12 mouse cellular contexts compared by ENCODE assay signal in genomic region chr14:31560886-31561285, GRCm38 (mm10). TPM values are rescaled to one million over a fixed set of nuclear protein-coding genes. Genes with fewer than 3 reads are reported as not detected.
A peak's percentile ranks its signal among the peaks of the same experiment; 100 is the strongest.
DNase-seq lines count a peak whose midpoint lies in the region; ATAC-seq and TF ChIP-seq lines count a peak whose summit lies in the region.
"Had no signal": no experiment of that assay in that cellular context is flagged by ENCODE, and none has a peak within 500 bp of the region (broad histone marks: within the 10 kb centered on the region; RNA-seq: fewer than 3 reads in every experiment).

No protein-coding gene starts in this region.

- TF ChIP-seq CTCF in brain, embryonic 14.5 days (IDR thresholded peaks at IDR 0.05; ENCODE audit: borderline replicate concordance, extremely low read depth, insufficient read depth, insufficient read length): no peak

- no peak overlapping the region for H3K4me2 ChIP-seq in kidney, embryonic 15.5 days
- no peak overlapping the region for H3K4me2 ChIP-seq in kidney, embryonic 16.5 days (replicated peaks; ENCODE audit: low read depth, low read length)
- 0 out of 2 replicates have a peak overlapping the region, but pooled peaks have one; percentile 2 for H3K4me2 ChIP-seq in heart, embryonic 14.5 days (ENCODE audit: low read length)

- no peaks in the 10 kb centered on the region for H3K9me3 ChIP-seq in kidney, embryonic 15.5 days (replicated peaks)
- H3K9me3 ChIP-seq in kidney, embryonic 16.5 days (ENCODE audit: low read length): no peaks in the 10 kb centered on the region
- H3K9me3 ChIP-seq in heart, embryonic 14.5 days (ENCODE audit: control insufficient read depth, low read length): no peaks in the 10 kb centered on the region

- H3K9ac ChIP-seq in kidney, embryonic 15.5 days: no peak overlapping the region
- H3K9ac ChIP-seq in kidney, embryonic 16.5 days (replicated peaks; ENCODE audit: low read length): no peak overlapping the region
- H3K9ac ChIP-seq in heart, embryonic 14.5 days (ENCODE audit: low read length): no peak overlapping the region
- H3K9ac ChIP-seq: forebrain, postnatal 0 days had no signal

- no peak for TF ChIP-seq POLR2A in brain, embryonic 14.5 days (IDR thresholded peaks at IDR 0.05; ENCODE audit: borderline replicate concordance, extremely low read depth, insufficient read depth, insufficient read length, poor library complexity, severe bottlenecking)

- peak overlapping the region; percentile 41; the same call in 1 of the 2 replicates for H3K27ac ChIP-seq in kidney, embryonic 15.5 days
- H3K27ac ChIP-seq in kidney, embryonic 16.5 days (ENCODE audit: low read length): no peak overlapping the region
- peak overlapping the region; percentile 70 to 77 for H3K27ac ChIP-seq in heart, embryonic 14.5 days (replicated peaks in 1 of 2; ENCODE audit: control insufficient read depth in 1 of 2, insufficient read depth in 1 of 2, low read depth in 2 of 2, low read length in 2 of 2)

- H3K36me3 ChIP-seq in kidney, embryonic 15.5 days: no peaks in the 10 kb centered on the region
- no peaks in the 10 kb centered on the region for H3K36me3 ChIP-seq in kidney, embryonic 16.5 days (ENCODE audit: insufficient read depth, low read length)
- no peaks in the 10 kb centered on the region for H3K36me3 ChIP-seq in heart, embryonic 14.5 days (ENCODE audit: control insufficient read depth, insufficient read depth, low read length)

- 18% methylated on average over 5 of the region's 5 CpGs for WGBS in kidney, embryonic 15.5 days
- WGBS in kidney, embryonic 16.5 days: 13% methylated on average over 5 of the region's 5 CpGs
- 2% methylated on average over 5 of the region's 5 CpGs for WGBS in heart, embryonic 14.5 days

- H3K4me1 ChIP-seq in kidney, embryonic 15.5 days: peaks cover 53% of the 10 kb centered on the region
- peaks cover 33% of the 10 kb centered on the region for H3K4me1 ChIP-seq in kidney, embryonic 16.5 days (ENCODE audit: insufficient read depth, low read length)
- H3K4me1 ChIP-seq in heart, embryonic 14.5 days (ENCODE audit: control insufficient read depth in 2 of 2, insufficient read depth in 2 of 2, low read length in 2 of 2): peaks cover 37 to 56% of the 10 kb centered on the region in 2 experiments

- peak; percentile 8 for DNase-seq in brain, embryonic 14.5 days (ENCODE audit: low read depth)
- DNase-seq in lung, postnatal 10 days: peak; percentile 77
- no peak for DNase-seq in ovary, adult 18-20 months (ENCODE audit: low spot score)
- DNase-seq in left cerebral cortex, adult 8-10 months (ENCODE audit: low spot score in 2 of 2): no peak
- DNase-seq in layer of hippocampus, adult 9-11 months: no peak
- DNase-seq: cerebellum, postnatal 25 days; forebrain, postnatal 0 days had no signal

- no peak for ATAC-seq in kidney, embryonic 15.5 days (replicated peaks; ENCODE audit: low FRiP score)
- ATAC-seq in kidney, embryonic 16.5 days (ENCODE audit: low FRiP score, low TSS enrichment): no peak
- ATAC-seq in heart, embryonic 14.5 days (ENCODE audit: insufficient number of reproducible peaks, insufficient read depth, low FRiP score, low read depth): peak; percentile 87
- ATAC-seq: forebrain, postnatal 0 days; inflammation-experienced regulatory T-cells, adult 6 months had no signal

- H3K27me3 ChIP-seq in kidney, embryonic 15.5 days: peaks cover 3% of the 10 kb centered on the region
- H3K27me3 ChIP-seq in kidney, embryonic 16.5 days (ENCODE audit: insufficient read depth, low read length): peaks cover 2% of the 10 kb centered on the region; the same call in 1 of the 2 replicates
- H3K27me3 ChIP-seq in heart, embryonic 14.5 days (ENCODE audit: control insufficient read depth, insufficient read depth, low read length): no peaks in the 10 kb centered on the region

- H3K4me3 ChIP-seq in kidney, embryonic 15.5 days (replicated peaks): no peak overlapping the region
- no peak overlapping the region for H3K4me3 ChIP-seq in kidney, embryonic 16.5 days (ENCODE audit: low read length)
- no peak overlapping the region for H3K4me3 ChIP-seq in heart, embryonic 14.5 days (ENCODE audit: control insufficient read depth in 1 of 2, insufficient read depth in 1 of 2, low read depth in 1 of 2, low read length in 2 of 2)

RNA-seq across cellular contexts. Expression of gene Colq, which starts 30.3 kb away (rescaled TPM):
- polyA plus RNA-seq in kidney, embryonic 15.5 days (2015; fragmentation: Nextera tagmentation; extraction: Ambion mirVana): 2.5 and 2.8 TPM in 2 replicates
- polyA plus RNA-seq in kidney, embryonic 16.5 days (2015; fragmentation: Nextera tagmentation; extraction: Ambion mirVana): 2.8 and 3.2 TPM in 2 replicates
- 0.16 TPM in 2 replicates for polyA plus RNA-seq in brain, embryonic 14.5 days (2012; rRNA removed)
- 8.5 and 8.9 TPM in 2 replicates for polyA plus RNA-seq in heart, embryonic 14.5 days (2014; fragmentation: Nextera tagmentation; extraction: Ambion mirVana)
- 1 to 10 TPM in 2 of 4 experiments, under 1 TPM in 2; 0.82 to 1.6 (median 1.2) TPM for total RNA-seq in left cerebral cortex, adult 8-10 months (2022)
- total RNA-seq: adrenal gland, adult 18-20 months had no signal

Comparison
In these comparisons a context has a peak if more than half of its experiments do, and no peak if none do; other contexts are left out.
1. DNase-seq: peak in brain, embryonic 14.5 days (single experiment) and lung, postnatal 10 days (single experiment); none in ovary, adult 18-20 months (single experiment), left cerebral cortex, adult 8-10 months (0 of 2) and layer of hippocampus, adult 9-11 months (single experiment).